Mouse (Mus musculus): ENCODE data around the gene Slc7a11. TPM values are rescaled to one million over a fixed set of nuclear protein-coding genes. Genes with fewer than 3 reads are reported as not detected.

Slc7a11 gene
- polyA plus RNA-seq, 1 experiment = 7.2 TPM

DNA sequence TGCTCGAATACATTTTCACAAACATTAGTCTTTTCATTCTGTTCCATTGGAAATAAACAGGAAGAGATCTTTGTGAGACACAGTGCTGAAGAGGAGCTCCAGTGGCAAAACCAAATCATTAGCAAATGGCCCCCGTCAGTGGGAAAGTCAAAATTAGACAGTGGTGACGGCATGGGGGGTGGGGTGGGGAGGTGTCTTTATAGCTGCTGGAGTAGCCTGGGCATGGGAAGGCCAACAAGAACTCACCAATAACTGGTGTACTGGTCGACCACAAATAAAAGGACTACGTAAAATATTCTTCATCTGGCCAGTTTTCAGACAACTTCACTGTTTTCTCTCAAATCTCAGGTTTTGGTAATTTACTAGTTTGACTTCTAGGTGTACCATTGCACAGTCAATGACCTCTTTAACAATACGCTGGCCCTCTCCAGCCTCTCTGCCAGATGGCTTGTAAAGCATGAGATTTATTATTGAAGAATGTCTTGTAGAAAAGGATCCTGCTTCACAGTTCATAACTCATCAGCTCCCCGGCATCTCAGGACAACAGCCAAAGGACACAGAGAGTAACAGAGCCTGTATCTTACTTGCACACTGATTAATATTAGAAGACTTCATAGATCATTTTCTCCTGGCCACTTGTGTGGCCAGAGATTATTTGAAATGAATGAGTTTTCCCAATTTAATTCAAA is 348.9 kb downstream of the Slc7a11 start:
- Histone ChIP-seq H3K36me3 (ENCODE audit: control insufficient read depth, insufficient read depth) (no peaks in the 10 kb centered on the region), H3ac (ENCODE audit: control insufficient read depth, insufficient read length) (no peak overlapping the region), H3K79me2 (ENCODE audit: control insufficient read depth, insufficient read depth) (no peaks in the 10 kb centered on the region), H3K27me3 (ENCODE audit: control insufficient read depth, insufficient read depth, insufficient read length) (no peaks in the 10 kb centered on the region), H3K4me3 (no peak overlapping the region), H3K4me2 (ENCODE audit: low read depth) (no peak overlapping the region)
- TF ChIP-seq MYOD1 (IDR thresholded peaks at IDR 0.05; ENCODE audit: control insufficient read depth in 1 of 3, insufficient read length in 2 of 3, low read depth in 2 of 3) = no peak
- TF ChIP-seq POLR2A (IDR thresholded peaks at IDR 0.05; ENCODE audit: insufficient read length, low read depth) = no peak
- TF ChIP-seq CEBPB (IDR thresholded peaks at IDR 0.05; ENCODE audit: insufficient read depth, poor library complexity, severe bottlenecking) = no peak
- no peak for TF ChIP-seq REST (IDR thresholded peaks at IDR 0.05; ENCODE audit: insufficient read depth, insufficient read length)
- no peak for TF ChIP-seq USF1 (IDR thresholded peaks at IDR 0.05; ENCODE audit: low read depth)
- no peak for TF ChIP-seq MYOG (IDR thresholded peaks at IDR 0.05; ENCODE audit: control insufficient read depth in 1 of 3, insufficient read depth in 1 of 3, insufficient read length in 2 of 3, low read depth in 2 of 3)
- no peak for TF ChIP-seq POLR2AphosphoS2 (IDR thresholded peaks at IDR 0.05; ENCODE audit: insufficient read length, low read depth)
- TF ChIP-seq MAX (IDR thresholded peaks at IDR 0.05; ENCODE audit: low read depth) = no peak

DNA sequence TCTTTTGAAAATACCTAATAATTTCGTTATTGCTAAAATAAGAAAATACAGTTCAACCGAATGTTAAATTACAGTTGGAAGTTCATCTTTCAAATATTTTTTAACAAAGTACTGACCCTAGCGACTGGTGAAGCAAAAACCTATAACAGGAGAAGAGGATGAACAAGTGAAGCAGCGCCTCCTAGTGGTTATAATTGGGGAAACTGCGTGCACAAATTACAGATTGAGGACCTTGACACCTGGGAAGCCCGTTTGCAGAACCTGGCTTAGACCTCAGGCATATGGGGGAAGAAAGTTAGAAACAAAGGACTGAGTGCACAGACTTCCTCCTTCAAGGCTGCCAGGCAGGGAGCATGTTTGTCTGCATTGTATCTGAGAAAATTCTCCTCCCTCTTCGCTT is 366.4 kb downstream of the Slc7a11 start:
- Histone ChIP-seq H3ac (ENCODE audit: control insufficient read depth, insufficient read length) (no peak overlapping the region), H3K36me3 (ENCODE audit: control insufficient read depth, insufficient read depth) (no peaks in the 10 kb centered on the region), H3K27me3 (ENCODE audit: control insufficient read depth, insufficient read depth, insufficient read length) (no peaks in the 10 kb centered on the region), H3K4me2 (ENCODE audit: low read depth) (no peak overlapping the region), H3K79me2 (ENCODE audit: control insufficient read depth, insufficient read depth) (no peaks in the 10 kb centered on the region), H3K4me3 (no peak overlapping the region)
- no peak for TF ChIP-seq SRF (IDR thresholded peaks at IDR 0.05; ENCODE audit: control insufficient read depth, insufficient read length, low read depth)
- TF ChIP-seq MAX (IDR thresholded peaks at IDR 0.05; ENCODE audit: low read depth) = no peak
- no peak for TF ChIP-seq TCF12 (IDR thresholded peaks at IDR 0.05; ENCODE audit: insufficient read depth, poor library complexity, severe bottlenecking)
- no peak for TF ChIP-seq MYOD1 (IDR thresholded peaks at IDR 0.05; ENCODE audit: control insufficient read depth in 1 of 3, insufficient read length in 2 of 3, low read depth in 2 of 3)
- TF ChIP-seq POLR2A (IDR thresholded peaks at IDR 0.05; ENCODE audit: insufficient read length, low read depth) = no peak
- no peak for TF ChIP-seq POLR2AphosphoS2 (IDR thresholded peaks at IDR 0.05; ENCODE audit: insufficient read length, low read depth)
- no peak for TF ChIP-seq CEBPB (IDR thresholded peaks at IDR 0.05; ENCODE audit: insufficient read depth, poor library complexity, severe bottlenecking)
- TF ChIP-seq USF1 (IDR thresholded peaks at IDR 0.05; ENCODE audit: low read depth) = no peak
- no peak for TF ChIP-seq E2F4 (IDR thresholded peaks at IDR 0.05; ENCODE audit: insufficient read depth)
- TF ChIP-seq MYOG (IDR thresholded peaks at IDR 0.05; ENCODE audit: control insufficient read depth in 1 of 3, insufficient read depth in 1 of 3, insufficient read length in 2 of 3, low read depth in 2 of 3) = no peak
- no peak for TF ChIP-seq TCF3 (IDR thresholded peaks at IDR 0.05; ENCODE audit: insufficient read length, low read depth)
- no peak for TF ChIP-seq REST (IDR thresholded peaks at IDR 0.05; ENCODE audit: insufficient read depth, insufficient read length)

DNA sequence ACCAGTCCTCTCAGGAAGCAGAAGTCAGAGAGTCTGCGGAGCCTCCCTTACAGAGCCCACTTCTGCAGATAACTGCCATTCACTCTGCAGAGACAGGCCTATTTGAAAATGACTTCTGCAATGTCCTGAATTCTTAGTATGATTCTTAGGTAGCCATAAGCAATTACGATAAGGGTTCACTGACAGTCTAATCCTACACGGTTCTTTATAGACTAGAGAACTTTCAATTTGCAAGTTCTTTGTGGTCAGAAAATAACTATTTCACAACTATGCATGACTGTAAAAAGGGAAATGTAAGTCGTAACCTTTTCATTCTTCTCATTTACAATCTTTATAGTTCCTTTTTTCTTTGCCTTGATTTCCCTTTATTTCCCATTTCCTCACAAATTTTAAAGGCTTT is 380.0 kb downstream of the Slc7a11 start:
- Histone ChIP-seq H3K4me3 (no peak overlapping the region), H3K36me3 (ENCODE audit: control insufficient read depth, insufficient read depth) (no peaks in the 10 kb centered on the region), H3K4me2 (ENCODE audit: low read depth) (no peak overlapping the region), H3K27me3 (ENCODE audit: control insufficient read depth, insufficient read depth, insufficient read length) (no peaks in the 10 kb centered on the region), H3ac (ENCODE audit: control insufficient read depth, insufficient read length) (no peak overlapping the region), H3K79me2 (ENCODE audit: control insufficient read depth, insufficient read depth) (no peaks in the 10 kb centered on the region)
- TF ChIP-seq MYOG (IDR thresholded peaks at IDR 0.05; ENCODE audit: control insufficient read depth in 1 of 3, insufficient read depth in 1 of 3, insufficient read length in 2 of 3, low read depth in 2 of 3) (no peak), CEBPB (IDR thresholded peaks at IDR 0.05; ENCODE audit: insufficient read depth, poor library complexity, severe bottlenecking) (no peak), POLR2AphosphoS2 (IDR thresholded peaks at IDR 0.05; ENCODE audit: insufficient read length, low read depth) (no peak), E2F4 (IDR thresholded peaks at IDR 0.05; ENCODE audit: insufficient read depth) (no peak)

DNA sequence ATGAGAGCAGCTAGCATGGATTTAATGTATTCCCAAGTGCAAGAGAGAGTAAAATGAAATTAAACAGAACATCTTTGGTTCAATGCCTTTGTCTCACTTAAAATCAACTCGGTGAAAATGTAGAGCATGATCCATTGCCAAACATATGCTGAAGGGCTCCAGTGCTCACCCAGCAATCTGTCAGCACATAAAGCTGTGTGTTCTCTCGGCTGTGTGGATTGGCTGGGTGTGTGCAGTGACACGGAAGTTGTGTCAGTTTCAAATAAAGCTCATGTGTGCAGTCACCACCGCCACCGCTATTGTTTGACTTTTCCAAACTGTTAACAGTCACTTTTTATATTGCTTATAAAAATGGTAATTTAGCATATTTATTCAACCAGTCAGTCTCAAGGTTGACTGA is 398.7 kb downstream of the Slc7a11 start:
- Histone ChIP-seq H3K79me2 (ENCODE audit: control insufficient read depth, insufficient read depth) (no peaks in the 10 kb centered on the region), H3K4me3 (no peak overlapping the region), H3ac (ENCODE audit: control insufficient read depth, insufficient read length) (no peak overlapping the region), H3K4me2 (ENCODE audit: low read depth) (no peak overlapping the region), H3K27me3 (ENCODE audit: control insufficient read depth, insufficient read depth, insufficient read length) (no peaks in the 10 kb centered on the region), H3K36me3 (ENCODE audit: control insufficient read depth, insufficient read depth) (no peaks in the 10 kb centered on the region)
- TF ChIP-seq MYOD1 (IDR thresholded peaks at IDR 0.05; ENCODE audit: control insufficient read depth in 1 of 3, insufficient read length in 2 of 3, low read depth in 2 of 3) = no peak
- TF ChIP-seq MAX (IDR thresholded peaks at IDR 0.05; ENCODE audit: low read depth) = no peak
- no peak for TF ChIP-seq POLR2A (IDR thresholded peaks at IDR 0.05; ENCODE audit: insufficient read length, low read depth)
- no peak for TF ChIP-seq CEBPB (IDR thresholded peaks at IDR 0.05; ENCODE audit: insufficient read depth, poor library complexity, severe bottlenecking)
- TF ChIP-seq TCF12 (IDR thresholded peaks at IDR 0.05; ENCODE audit: insufficient read depth, poor library complexity, severe bottlenecking) = no peak
- no peak for TF ChIP-seq SRF (IDR thresholded peaks at IDR 0.05; ENCODE audit: control insufficient read depth, insufficient read length, low read depth)
- TF ChIP-seq MYOG (IDR thresholded peaks at IDR 0.05; ENCODE audit: control insufficient read depth in 1 of 3, insufficient read depth in 1 of 3, insufficient read length in 2 of 3, low read depth in 2 of 3) = no peak
- TF ChIP-seq USF1 (IDR thresholded peaks at IDR 0.05; ENCODE audit: low read depth) = no peak
- no peak for TF ChIP-seq E2F4 (IDR thresholded peaks at IDR 0.05; ENCODE audit: insufficient read depth)
- no peak for TF ChIP-seq REST (IDR thresholded peaks at IDR 0.05; ENCODE audit: insufficient read depth, insufficient read length)
- no peak for TF ChIP-seq POLR2AphosphoS2 (IDR thresholded peaks at IDR 0.05; ENCODE audit: insufficient read length, low read depth)
- TF ChIP-seq TCF3 (IDR thresholded peaks at IDR 0.05; ENCODE audit: insufficient read length, low read depth) = no peak

DNA sequence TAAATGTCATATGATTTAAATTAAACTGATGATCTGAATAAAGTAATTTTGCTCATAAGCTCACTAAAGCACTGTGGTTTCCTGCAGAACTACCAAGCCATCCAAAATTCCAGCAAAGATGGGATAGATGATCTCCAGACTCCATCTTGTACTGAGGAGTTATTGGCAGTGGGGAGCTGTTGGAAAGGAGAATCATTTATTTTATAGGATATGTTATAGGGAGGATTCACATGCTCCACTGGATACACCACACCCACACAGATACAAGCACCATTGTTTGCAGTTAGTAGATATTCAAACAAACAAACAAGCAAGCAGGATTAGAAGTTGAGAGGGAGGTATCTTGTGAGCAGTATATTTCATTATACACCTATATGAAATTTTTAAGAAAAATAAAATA is 399.3 kb downstream of the Slc7a11 start:
- no peak overlapping the region for H3K4me3 ChIP-seq
- H3K4me2 ChIP-seq (ENCODE audit: low read depth) = no peak overlapping the region
- no peaks in the 10 kb centered on the region for H3K79me2 ChIP-seq (ENCODE audit: control insufficient read depth, insufficient read depth)
- no peaks in the 10 kb centered on the region for H3K27me3 ChIP-seq (ENCODE audit: control insufficient read depth, insufficient read depth, insufficient read length)
- no peak for TF ChIP-seq USF1 (IDR thresholded peaks at IDR 0.05; ENCODE audit: low read depth)
- no peak for TF ChIP-seq CEBPB (IDR thresholded peaks at IDR 0.05; ENCODE audit: insufficient read depth, poor library complexity, severe bottlenecking)
- no peak for TF ChIP-seq REST (IDR thresholded peaks at IDR 0.05; ENCODE audit: insufficient read depth, insufficient read length)
- TF ChIP-seq E2F4 (IDR thresholded peaks at IDR 0.05; ENCODE audit: insufficient read depth) = no peak
- TF ChIP-seq MYOG (IDR thresholded peaks at IDR 0.05; ENCODE audit: control insufficient read depth in 1 of 3, insufficient read depth in 1 of 3, insufficient read length in 2 of 3, low read depth in 2 of 3) = no peak
- TF ChIP-seq POLR2A (IDR thresholded peaks at IDR 0.05; ENCODE audit: insufficient read length, low read depth) = no peak
- no peak for TF ChIP-seq SRF (IDR thresholded peaks at IDR 0.05; ENCODE audit: control insufficient read depth, insufficient read length, low read depth)
- TF ChIP-seq TCF3 (IDR thresholded peaks at IDR 0.05; ENCODE audit: insufficient read length, low read depth) = no peak
- TF ChIP-seq MYOD1 (IDR thresholded peaks at IDR 0.05; ENCODE audit: control insufficient read depth in 1 of 3, insufficient read length in 2 of 3, low read depth in 2 of 3) = no peak
- no peak for TF ChIP-seq TCF12 (IDR thresholded peaks at IDR 0.05; ENCODE audit: insufficient read depth, poor library complexity, severe bottlenecking)
- no peak for TF ChIP-seq MAX (IDR thresholded peaks at IDR 0.05; ENCODE audit: low read depth)
- TF ChIP-seq POLR2AphosphoS2 (IDR thresholded peaks at IDR 0.05; ENCODE audit: insufficient read length, low read depth) = no peak
- no peaks in the 10 kb centered on the region for H3K36me3 ChIP-seq (ENCODE audit: control insufficient read depth, insufficient read depth)
- no peak overlapping the region for H3ac ChIP-seq (ENCODE audit: control insufficient read depth, insufficient read length)
